ENCODE assay signal across 31 mouse cellular contexts in genomic region chr19:24519732-24520409, GRCm38 (mm10). TPM values are rescaled to one million over a fixed set of nuclear protein-coding genes. Genes with fewer than 3 reads are reported as not detected.
DNase-seq lines count a peak whose midpoint lies in the region; ATAC-seq and TF ChIP-seq lines count a peak whose summit lies in the region.
"Had no signal": no experiment of that assay in that cellular context is flagged by ENCODE, and none has a peak within 500 bp of the region (broad histone marks: within the 10 kb centered on the region; RNA-seq: fewer than 3 reads in every experiment).

No protein-coding gene starts in this region.

- no peak for DNase-seq in liver, embryonic 11.5 days (ENCODE audit: low spot score)
- DNase-seq in liver = no peak
- no peak for DNase-seq in right cerebral cortex, postnatal 10 days (ENCODE audit: low spot score in 2 of 2)
- DNase-seq: adrenal gland, adult 8-10 months; B cell, adult 2 months; cerebellum, adult 9-10 months; cerebellum, postnatal 36 days; gastrocnemius, postnatal 25 days; heart, adult 18-20 months; kidney, adult 18-20 months; kidney, postnatal 36 days; lung, adult 18-20 months; lung, postnatal 4 days; midbrain, embryonic 14.5 days; right cerebral cortex, postnatal 14 days; spleen, adult 18-20 months; thymus, adult 18-20 months; thymus, postnatal 36 days had no signal

- H3K9ac ChIP-seq in liver, embryonic 11.5 days (ENCODE audit: low read depth, low read length) = no peak overlapping the region
- no peak overlapping the region for H3K9ac ChIP-seq in intestine, postnatal 0 days (ENCODE audit: low read depth, low read length)
- H3K9ac ChIP-seq in liver, embryonic 15.5 days = no peak overlapping the region
- H3K9ac ChIP-seq in hindbrain, embryonic 12.5 days = no peak overlapping the region
- H3K9ac ChIP-seq: forebrain, embryonic 13.5 days; hindbrain, embryonic 13.5 days; kidney, embryonic 15.5 days; limb, embryonic 12.5 days had no signal

- ATAC-seq in liver, embryonic 11.5 days (replicated peaks; ENCODE audit: low FRiP score) = no peak
- peak; percentile 67 for ATAC-seq in intestine, postnatal 0 days
- no peak for ATAC-seq in liver, embryonic 15.5 days (ENCODE audit: insufficient read depth)
- ATAC-seq in hindbrain, embryonic 12.5 days (ENCODE audit: low FRiP score) = no peak
- ATAC-seq: activated CD4-positive, CD25-positive, alpha-beta regulatory T cell, adult 4 months; forebrain, embryonic 13.5 days; lung, postnatal 0 days had no signal

- no peak overlapping the region for H3K4me3 ChIP-seq in liver, embryonic 11.5 days (ENCODE audit: low read depth, low read length)
- no peak overlapping the region for H3K4me3 ChIP-seq in intestine, postnatal 0 days (ENCODE audit: low read depth, low read length)
- no peak overlapping the region for H3K4me3 ChIP-seq in liver, embryonic 15.5 days (replicated peaks)
- H3K4me3 ChIP-seq in hindbrain, embryonic 12.5 days = no peak overlapping the region
- H3K4me3 ChIP-seq: forebrain, embryonic 13.5 days; hindbrain, embryonic 13.5 days; kidney, embryonic 15.5 days; layer of hippocampus, adult 2 months; left cerebral cortex, adult 2 months; limb, embryonic 12.5 days had no signal

- peak overlapping the region; percentile 53; the same call in 1 of the 2 replicates for H3K27ac ChIP-seq in liver, embryonic 11.5 days (ENCODE audit: low read depth, low read length)
- peak overlapping the region; percentile 70 for H3K27ac ChIP-seq in intestine, postnatal 0 days (ENCODE audit: low read depth, low read length)
- peak overlapping the region; percentile 67 for H3K27ac ChIP-seq in liver, embryonic 15.5 days (replicated peaks)
- H3K27ac ChIP-seq in hindbrain, embryonic 12.5 days = no peak overlapping the region
- H3K27ac ChIP-seq: forebrain, embryonic 13.5 days; hindbrain, embryonic 13.5 days; kidney, embryonic 15.5 days; layer of hippocampus, adult 2 months; left cerebral cortex, adult 2 months; limb, embryonic 12.5 days; stomach, postnatal 0 days had no signal

- 62% methylated on average over 6 of the region's 6 CpGs for WGBS in liver, embryonic 11.5 days
- 43% methylated on average over 6 of the region's 6 CpGs for WGBS in intestine, postnatal 0 days
- WGBS in liver, embryonic 15.5 days (ENCODE audit: insufficient replicate concordance) = 47% methylated on average over 6 of the region's 6 CpGs
- 91% methylated on average over 6 of the region's 6 CpGs for WGBS in hindbrain, embryonic 12.5 days

- no peaks in the 10 kb centered on the region for H3K9me3 ChIP-seq in liver, embryonic 11.5 days (ENCODE audit: control insufficient read depth, low read length)
- H3K9me3 ChIP-seq in intestine, postnatal 0 days (ENCODE audit: control insufficient read depth) = no peaks in the 10 kb centered on the region
- H3K9me3 ChIP-seq in liver, embryonic 15.5 days (replicated peaks) = no peaks in the 10 kb centered on the region
- H3K9me3 ChIP-seq in hindbrain, embryonic 12.5 days (replicated peaks) = no peaks in the 10 kb centered on the region
- H3K9me3 ChIP-seq: forebrain, embryonic 13.5 days; hindbrain, embryonic 13.5 days; kidney, embryonic 15.5 days; limb, embryonic 12.5 days; megakaryocyte, embryonic 14.5 days had no signal

- H3K4me1 ChIP-seq in liver, embryonic 11.5 days (replicated peaks; ENCODE audit: control insufficient read depth, insufficient read depth, low read length) = peaks cover 34% of the 10 kb centered on the region
- peaks cover 24% of the 10 kb centered on the region for H3K4me1 ChIP-seq in intestine, postnatal 0 days (replicated peaks; ENCODE audit: control insufficient read depth, insufficient read depth, low read length)
- H3K4me1 ChIP-seq in liver, embryonic 15.5 days (replicated peaks) = peaks cover 81% of the 10 kb centered on the region
- H3K4me1 ChIP-seq in hindbrain, embryonic 12.5 days = no peaks in the 10 kb centered on the region
- H3K4me1 ChIP-seq: forebrain, embryonic 13.5 days; hindbrain, embryonic 13.5 days; kidney, embryonic 15.5 days; limb, embryonic 12.5 days had no signal

- TF ChIP-seq CTCF in intestine, postnatal 0 days (IDR thresholded peaks at IDR 0.05; ENCODE audit: low read depth) = no peak

- H3K27me3 ChIP-seq in liver, embryonic 11.5 days (replicated peaks; ENCODE audit: control insufficient read depth, insufficient read depth, low read length) = no peaks in the 10 kb centered on the region; the same call in 1 of the 2 replicates
- H3K27me3 ChIP-seq in intestine, postnatal 0 days (replicated peaks; ENCODE audit: control insufficient read depth, insufficient read depth, low read length) = no peaks in the 10 kb centered on the region
- no peaks in the 10 kb centered on the region for H3K27me3 ChIP-seq in liver, embryonic 15.5 days
- no peaks in the 10 kb centered on the region for H3K27me3 ChIP-seq in hindbrain, embryonic 12.5 days
- H3K27me3 ChIP-seq: forebrain, embryonic 13.5 days; hindbrain, embryonic 13.5 days; kidney, embryonic 15.5 days; limb, embryonic 12.5 days; megakaryocyte, embryonic 14.5 days had no signal

- no peak overlapping the region for H3K4me2 ChIP-seq in liver, embryonic 11.5 days
- no peak overlapping the region; the same call in 1 of the 2 replicates for H3K4me2 ChIP-seq in intestine, postnatal 0 days (replicated peaks; ENCODE audit: low read depth)
- H3K4me2 ChIP-seq in liver, embryonic 15.5 days = no peak overlapping the region
- no peak overlapping the region for H3K4me2 ChIP-seq in hindbrain, embryonic 12.5 days (replicated peaks)
- H3K4me2 ChIP-seq: forebrain, embryonic 13.5 days; hindbrain, embryonic 13.5 days; kidney, embryonic 15.5 days; limb, embryonic 12.5 days had no signal

- H3K36me3 ChIP-seq in liver, embryonic 11.5 days (ENCODE audit: control insufficient read depth, insufficient read depth, low read length) = no peaks in the 10 kb centered on the region
- H3K36me3 ChIP-seq in intestine, postnatal 0 days (ENCODE audit: control insufficient read depth, insufficient read depth) = no peaks in the 10 kb centered on the region
- no peaks in the 10 kb centered on the region for H3K36me3 ChIP-seq in liver, embryonic 15.5 days (replicated peaks)
- H3K36me3 ChIP-seq in hindbrain, embryonic 12.5 days = no peaks in the 10 kb centered on the region
- H3K36me3 ChIP-seq: hindbrain, embryonic 13.5 days; kidney, embryonic 15.5 days; limb, embryonic 12.5 days had no signal

RNA-seq across cellular contexts. Expression of gene Pip5k1b, which starts 35.8 kb away (rescaled TPM):
- polyA plus RNA-seq in liver, embryonic 11.5 days (2014; fragmentation: Nextera tagmentation; extraction: Ambion mirVana) = 5.6 and 7.1 TPM in 2 replicates
- 29.4 and 31.5 TPM in 2 replicates for polyA plus RNA-seq in intestine, postnatal 0 days (2015; fragmentation: Nextera tagmentation; extraction: Ambion mirVana)
- 8.5 and 9.5 TPM in 2 replicates for polyA plus RNA-seq in liver, embryonic 15.5 days (2015; fragmentation: Nextera tagmentation; extraction: Ambion mirVana)
- 1.6 and 2.3 TPM in 2 replicates for polyA plus RNA-seq in hindbrain, embryonic 12.5 days (2016; fragmentation: Nextera tagmentation; extraction: Ambion mirVana)

RNA-seq across cellular contexts. Expression of gene Fam122a, which starts 42.7 kb away (rescaled TPM):
- 40.1 and 40.3 TPM in 2 replicates for polyA plus RNA-seq in liver, embryonic 11.5 days (2014; fragmentation: Nextera tagmentation; extraction: Ambion mirVana)
- 40.5 and 45.0 TPM in 2 replicates for polyA plus RNA-seq in intestine, postnatal 0 days (2015; fragmentation: Nextera tagmentation; extraction: Ambion mirVana)
- 24.9 and 25.7 TPM in 2 replicates for polyA plus RNA-seq in liver, embryonic 15.5 days (2015; fragmentation: Nextera tagmentation; extraction: Ambion mirVana)
- polyA plus RNA-seq in hindbrain, embryonic 12.5 days (2016; fragmentation: Nextera tagmentation; extraction: Ambion mirVana) = 66.4 and 69.6 TPM in 2 replicates
